Mouse (Mus musculus): ENCODE measurements around the gene Atp13a2. TPM values are rescaled to one million over a fixed set of nuclear protein-coding genes. Genes with fewer than 3 reads are reported as not detected.

Atp13a2 gene
- total and polyA plus RNA-seq, 2 experiments from 2014 or later, result 141 to 251 TPM

DNA sequence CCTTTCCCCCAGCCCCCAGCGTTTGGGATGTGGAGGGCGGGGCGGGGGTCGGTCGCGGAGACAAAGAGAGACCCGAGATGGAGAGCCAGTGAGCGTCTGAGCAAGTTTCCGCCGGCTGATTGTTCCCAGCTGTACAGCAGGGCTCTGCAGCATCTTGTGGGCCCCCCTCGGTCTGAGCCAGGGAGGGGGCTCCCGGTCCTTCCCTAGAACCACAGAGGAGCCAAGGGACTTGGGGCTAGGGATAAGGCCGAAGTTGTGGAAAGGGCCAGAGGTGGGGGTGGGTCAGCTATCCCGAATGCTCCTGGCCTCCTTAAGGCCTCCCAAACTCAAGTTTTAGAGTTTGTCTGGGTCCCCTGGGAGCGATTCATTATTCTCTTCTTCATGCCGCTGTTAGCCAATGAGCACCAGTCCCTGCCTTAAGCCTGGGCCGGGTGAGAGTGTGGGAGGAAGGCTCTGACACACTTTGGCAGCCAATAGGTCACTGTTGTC, 24.3 kb downstream of the Atp13a2 start:
- DNase-seq (peak; percentile 55), ATAC-seq (peak; percentile 60)
- WGBS, result 11% methylated on average over 17 of the region's 17 CpGs
- H3K9ac ChIP-seq, result peak overlapping the region; percentile 77
- H3K4me2 ChIP-seq (ENCODE audit: low read depth), result peak overlapping the region; percentile 79
- peak overlapping the region; percentile 68 for H3K4me3 ChIP-seq (ENCODE audit: low read depth, low read length)
- peak overlapping the region; percentile 73 for H3K27ac ChIP-seq (ENCODE audit: low read depth, low read length)
- peaks cover 19% of the 10 kb centered on the region for H3K4me1 ChIP-seq (ENCODE audit: insufficient read depth)
- no peak for TF ChIP-seq CTCF (IDR thresholded peaks at IDR 0.05; ENCODE audit: low read depth)
- H3K27me3 ChIP-seq (ENCODE audit: insufficient read depth, low read length), result no peaks in the 10 kb centered on the region
- H3K36me3 ChIP-seq (ENCODE audit: insufficient read depth), result peaks cover 58% of the 10 kb centered on the region
- no peaks in the 10 kb centered on the region for H3K9me3 ChIP-seq (ENCODE audit: low read length)

DNA sequence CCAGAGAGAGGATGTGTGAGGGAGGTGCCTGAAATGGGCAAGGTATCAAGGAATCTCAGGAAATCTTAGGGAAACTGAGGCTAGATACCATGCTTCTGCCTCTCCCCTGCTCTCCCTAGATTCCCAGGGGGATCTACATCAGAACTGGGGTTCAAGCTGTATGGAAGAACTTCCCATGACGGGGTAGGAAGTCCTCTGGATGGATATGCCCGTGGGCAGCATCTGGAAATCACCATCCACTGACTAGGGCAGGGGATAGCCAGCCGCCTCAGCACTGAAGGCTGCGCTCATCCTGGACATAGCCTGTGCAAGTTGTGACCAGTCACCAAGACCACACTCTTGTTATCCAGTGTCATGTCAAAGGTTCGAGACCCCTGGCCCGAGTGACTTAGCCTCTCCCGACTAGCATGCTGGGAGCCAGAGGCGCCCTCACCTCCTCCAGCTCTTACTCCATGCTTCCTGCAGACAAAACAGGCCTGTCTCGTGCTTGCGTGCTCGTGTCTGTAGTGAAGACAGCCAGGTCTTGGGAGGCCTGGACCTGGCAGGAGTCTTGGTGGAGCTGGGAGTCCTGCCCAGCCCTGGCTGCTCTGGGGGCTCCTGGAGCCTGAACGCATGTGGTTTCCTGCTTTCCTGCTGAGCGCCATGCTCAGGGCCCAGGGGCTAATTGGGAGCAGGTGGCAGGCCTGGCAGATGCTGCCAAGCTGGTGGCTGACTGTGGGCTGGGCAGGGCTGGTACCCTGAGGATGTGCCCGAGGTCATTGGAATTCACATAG, 25.1 kb downstream of the Atp13a2 start:
- H3K27me3 ChIP-seq (ENCODE audit: insufficient read depth, low read length), result no peaks in the 10 kb centered on the region
- 26% methylated on average over 14 of the region's 14 CpGs for WGBS
- peak overlapping the region; percentile 68 for H3K4me3 ChIP-seq (ENCODE audit: low read depth, low read length)
- H3K9ac ChIP-seq, result peak overlapping the region; percentile 77
- ATAC-seq (peak; percentile 26), DNase-seq (peak; percentile 54)
- no peaks in the 10 kb centered on the region for H3K9me3 ChIP-seq (ENCODE audit: low read length)
- H3K4me2 ChIP-seq (ENCODE audit: low read depth), result peak overlapping the region; percentile 79
- peaks cover 19% of the 10 kb centered on the region for H3K4me1 ChIP-seq (ENCODE audit: insufficient read depth)
- peaks cover 54% of the 10 kb centered on the region for H3K36me3 ChIP-seq (ENCODE audit: insufficient read depth)
- peak overlapping the region; percentile 73 for H3K27ac ChIP-seq (ENCODE audit: low read depth, low read length)
- TF ChIP-seq CTCF (IDR thresholded peaks at IDR 0.05; ENCODE audit: low read depth), result no peak

DNA sequence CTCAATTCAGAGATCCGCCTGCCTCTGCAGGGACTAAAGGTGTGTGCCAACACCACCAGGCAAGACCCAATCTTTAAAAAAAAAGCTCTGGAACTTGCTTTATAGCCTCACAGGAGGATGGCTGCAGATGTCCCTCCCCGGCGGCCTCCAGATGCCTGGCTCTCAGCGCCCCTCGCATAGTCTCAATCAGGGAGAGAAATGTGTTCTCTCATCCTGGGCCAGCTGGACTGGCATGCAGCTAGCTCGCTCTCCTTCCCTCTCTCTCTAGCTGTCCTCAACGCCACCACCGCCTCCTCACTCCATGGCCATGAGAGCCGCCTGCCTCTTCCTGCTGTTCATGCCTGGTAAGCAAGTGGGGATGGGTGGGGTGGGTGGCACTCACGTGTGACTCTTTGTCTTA, 25.9 kb downstream of the Atp13a2 start:
- H3K36me3 ChIP-seq (ENCODE audit: insufficient read depth), result peaks cover 49% of the 10 kb centered on the region
- H3K27me3 ChIP-seq (ENCODE audit: insufficient read depth, low read length), result no peaks in the 10 kb centered on the region
- peak overlapping the region; percentile 79; the same call in 1 of the 2 replicates for H3K4me2 ChIP-seq (ENCODE audit: low read depth)
- H3K27ac ChIP-seq (ENCODE audit: low read depth, low read length), result peak overlapping the region; percentile 73; the same call in 1 of the 2 replicates
- 46% methylated on average over 10 of the region's 10 CpGs for WGBS
- no peak for ATAC-seq
- no peak overlapping the region for H3K4me3 ChIP-seq (ENCODE audit: low read depth, low read length)
- DNase-seq, result no peak
- H3K4me1 ChIP-seq (ENCODE audit: insufficient read depth), result peaks cover 19% of the 10 kb centered on the region
- no peak for TF ChIP-seq CTCF (IDR thresholded peaks at IDR 0.05; ENCODE audit: low read depth)
- no peaks in the 10 kb centered on the region for H3K9me3 ChIP-seq (ENCODE audit: low read length)
- H3K9ac ChIP-seq, result peak overlapping the region; percentile 77; the same call in 1 of the 2 replicates

DNA sequence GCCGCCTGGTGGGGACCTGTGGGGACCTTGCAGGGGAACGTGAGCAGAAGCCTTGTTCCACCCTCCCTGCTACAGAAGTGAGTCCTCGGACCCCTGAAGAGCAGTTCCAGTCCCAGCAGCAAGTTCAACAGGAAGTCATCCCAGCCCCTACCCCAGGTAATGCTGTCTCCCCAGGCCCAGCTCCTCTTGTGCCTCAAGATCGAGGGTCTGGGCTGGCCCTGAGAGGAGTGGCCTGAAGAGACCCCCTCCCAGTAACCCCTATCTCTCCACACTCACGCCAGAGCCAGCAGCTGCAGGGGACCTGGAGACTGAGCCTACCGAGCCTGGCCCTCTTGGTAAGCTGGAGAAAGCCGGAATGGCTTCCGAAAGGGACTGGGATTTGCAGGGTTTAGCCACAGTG, 27.4 kb downstream of the Atp13a2 start:
- Histone ChIP-seq H3K4me2 (ENCODE audit: low read depth) (no peak overlapping the region), H3K9ac (no peak overlapping the region), H3K4me3 (ENCODE audit: low read depth, low read length) (no peak overlapping the region), H3K4me1 (ENCODE audit: insufficient read depth) (peaks cover 19% of the 10 kb centered on the region), H3K36me3 (ENCODE audit: insufficient read depth) (peaks cover 39% of the 10 kb centered on the region), H3K27ac (ENCODE audit: low read depth, low read length) (no peak overlapping the region), H3K9me3 (ENCODE audit: low read length) (no peaks in the 10 kb centered on the region), H3K27me3 (ENCODE audit: insufficient read depth, low read length) (no peaks in the 10 kb centered on the region)
- no peak for TF ChIP-seq CTCF (IDR thresholded peaks at IDR 0.05; ENCODE audit: low read depth)
- WGBS, result 67% methylated on average over 8 of the region's 8 CpGs
- ATAC-seq (no peak), DNase-seq (no peak)

DNA sequence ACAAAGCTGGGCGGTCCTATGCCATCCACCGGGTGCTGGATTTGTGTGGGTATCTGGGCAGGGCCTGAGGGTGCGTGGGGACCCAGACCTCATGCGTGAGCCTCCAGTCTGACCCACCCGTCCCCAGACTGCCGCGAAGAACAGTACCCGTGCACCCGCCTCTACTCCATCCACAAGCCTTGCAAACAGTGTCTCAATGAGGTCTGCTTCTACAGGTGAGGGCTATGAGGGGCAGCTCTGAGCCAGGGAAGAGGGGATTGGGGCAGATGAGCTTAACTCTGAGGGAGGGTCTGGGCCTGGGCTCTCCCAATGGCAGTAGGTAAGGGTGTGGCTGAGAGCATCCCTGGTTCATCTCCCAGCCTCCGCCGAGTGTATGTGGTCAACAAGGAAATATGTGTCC, 28.2 kb downstream of the Atp13a2 start:
- Histone ChIP-seq H3K36me3 (ENCODE audit: insufficient read depth) (peaks cover 39% of the 10 kb centered on the region), H3K27me3 (ENCODE audit: insufficient read depth, low read length) (no peaks in the 10 kb centered on the region), H3K9ac (no peak overlapping the region), H3K4me3 (ENCODE audit: low read depth, low read length) (no peak overlapping the region), H3K9me3 (ENCODE audit: low read length) (no peaks in the 10 kb centered on the region), H3K27ac (ENCODE audit: low read depth, low read length) (no peak overlapping the region), H3K4me1 (ENCODE audit: insufficient read depth) (peaks cover 19% of the 10 kb centered on the region), H3K4me2 (ENCODE audit: low read depth) (no peak overlapping the region)
- TF ChIP-seq CTCF (IDR thresholded peaks at IDR 0.05; ENCODE audit: low read depth), result no peak
- WGBS, result 89% methylated on average over 11 of the region's 11 CpGs
- ATAC-seq (no peak), DNase-seq (no peak)

DNA sequence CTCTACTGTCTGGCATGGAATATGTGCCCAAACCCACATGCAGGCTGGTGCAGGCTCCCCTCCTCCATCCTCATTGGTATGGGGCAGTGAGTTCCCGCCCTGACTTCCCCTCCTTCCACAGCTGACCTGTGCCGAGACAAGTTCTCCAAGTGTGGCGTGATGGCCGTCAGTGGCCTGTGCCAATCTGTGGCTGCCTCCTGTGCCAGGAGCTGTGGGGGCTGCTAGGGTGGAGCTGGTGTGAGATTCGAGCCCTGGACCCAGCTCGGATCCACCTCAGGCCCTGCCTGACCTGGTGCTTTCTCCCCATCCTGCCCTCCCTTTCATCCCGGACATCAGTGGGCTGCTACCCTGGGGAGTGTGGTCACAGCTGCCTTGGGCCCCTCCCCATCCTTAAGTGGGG, 28.7 kb downstream of the Atp13a2 start:
- H3K36me3 ChIP-seq (ENCODE audit: insufficient read depth), result peaks cover 39% of the 10 kb centered on the region
- ATAC-seq, result no peak

DNA sequence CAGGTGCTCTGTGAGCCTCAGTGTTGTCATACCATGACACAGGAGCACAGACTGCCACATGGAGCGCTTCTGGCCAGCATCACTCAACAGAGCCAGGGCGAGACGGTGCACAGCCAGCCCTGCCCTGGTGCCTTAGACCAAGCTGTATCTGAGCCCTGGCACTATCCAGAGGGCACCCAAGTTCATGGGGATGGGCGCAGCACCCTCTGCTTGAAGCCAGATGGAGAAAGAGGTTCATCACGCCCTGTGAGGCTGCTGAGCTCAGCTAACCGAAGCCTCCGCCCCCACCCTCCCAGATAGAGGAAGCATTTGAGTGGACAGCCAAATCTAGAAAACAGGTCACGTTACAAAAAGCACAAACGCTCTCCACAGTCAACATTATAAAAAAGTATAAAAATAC, 29.6 kb downstream of the Atp13a2 start:
- 79% methylated on average over 9 of the region's 9 CpGs for WGBS
- peaks cover 39% of the 10 kb centered on the region for H3K36me3 ChIP-seq (ENCODE audit: insufficient read depth)
- no peak overlapping the region for H3K4me3 ChIP-seq (ENCODE audit: low read depth, low read length)
- H3K4me1 ChIP-seq (ENCODE audit: insufficient read depth), result peaks cover 15% of the 10 kb centered on the region
- H3K4me2 ChIP-seq (ENCODE audit: low read depth), result no peak overlapping the region
- no peaks in the 10 kb centered on the region for H3K27me3 ChIP-seq (ENCODE audit: insufficient read depth, low read length)
- H3K27ac ChIP-seq (ENCODE audit: low read depth, low read length), result peak overlapping the region; percentile 29; the same call in 1 of the 2 replicates
- no peak for TF ChIP-seq CTCF (IDR thresholded peaks at IDR 0.05; ENCODE audit: low read depth)
- no peak overlapping the region for H3K9ac ChIP-seq
- ATAC-seq, result 0 out of 2 replicates have a peak, but pooled peaks have one; percentile 0
- H3K9me3 ChIP-seq (ENCODE audit: low read length), result no peaks in the 10 kb centered on the region
- DNase-seq, result no peak

More for the DNA sequence above, 28.7 kb downstream of the Atp13a2 start:
- Histone ChIP-seq H3K9me3 (ENCODE audit: low read length) (no peaks in the 10 kb centered on the region), H3K4me2 (ENCODE audit: low read depth) (no peak overlapping the region), H3K27ac (ENCODE audit: low read depth, low read length) (peak overlapping the region; percentile 15; the same call in 1 of the 2 replicates), H3K4me3 (ENCODE audit: low read depth, low read length) (no peak overlapping the region), H3K4me1 (ENCODE audit: insufficient read depth) (peaks cover 16% of the 10 kb centered on the region), H3K27me3 (ENCODE audit: insufficient read depth, low read length) (no peaks in the 10 kb centered on the region), H3K9ac (no peak overlapping the region)
- DNase-seq, result no peak
- WGBS, result 65% methylated on average over 7 of the region's 7 CpGs
- TF ChIP-seq CTCF (IDR thresholded peaks at IDR 0.05; ENCODE audit: low read depth), result no peak
